Mouse (Mus musculus) CH12.LX (cell line): Measurements from ENCODE around the gene Snx21.

Source experiments
- CHD1 ChIP-seq: IDR thresholded peaks from 2 replicates; pipeline ENCODE4 v1.6.1; 2012; ENCODE audit warnings: low read depth, low read length, improper control_type of control experiment, inconsistent platforms
- CTCF ChIP-seq, 2 experiments: IDR thresholded peaks in 1 of 2; conservative IDR thresholded peaks in 1 of 2; 2 replicates each; pipeline ENCODE4 v1.5.1; 2011 to 2012; ENCODE audit warnings: low read depth in 2 of 2, low read length in 2 of 2, improper control_type of control experiment in 1 of 2, inconsistent platforms in 1 of 2, mild to moderate bottlenecking in 1 of 2, moderate library complexity in 1 of 2
- EP300 ChIP-seq: IDR thresholded peaks from 2 replicates; pipeline ENCODE4 v1.6.1; 2011; ENCODE audit warnings: low read length, improper control_type of control experiment
- ZC3H11A ChIP-seq: IDR thresholded peaks from 2 replicates; pipeline ENCODE4 v1.6.1; 2012; ENCODE audit warnings: low read depth, mild to moderate bottlenecking, inconsistent platforms, low read length, improper control_type of control experiment

DNA sequence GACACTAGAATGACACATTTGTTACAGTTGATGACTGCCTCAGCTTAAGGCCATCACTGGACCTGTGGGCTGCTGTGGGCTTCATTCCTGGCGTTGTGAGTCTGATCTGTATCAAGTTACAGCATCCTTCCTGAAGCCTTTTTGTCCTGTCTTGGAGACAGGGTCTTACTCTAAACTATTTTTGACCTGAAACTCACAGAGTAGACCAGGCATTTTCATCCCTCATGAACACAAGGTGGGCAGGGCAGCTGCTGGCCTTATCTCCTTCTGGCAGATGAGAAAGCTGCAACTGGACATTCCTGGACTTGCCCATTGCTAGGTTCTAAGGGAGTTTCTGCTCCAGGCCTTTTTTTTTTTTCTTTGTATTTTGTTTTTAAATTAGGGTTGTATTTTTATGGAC is 26.9 kb upstream of the Snx21 start:
- TF ChIP-seq CTCF (conservative IDR thresholded peaks at IDR 0.05 in 1 of 2, IDR thresholded peaks at IDR 0.05 in 1 of 2; ENCODE audit: low read depth in 2 of 2, low read length in 2 of 2) (no peak), ZC3H11A (no peak), EP300 (no peak), CHD1 (no peak)
